8 mouse cellular contexts compared by ENCODE assay signal in genomic region chr2:76369821-76370655, GRCm38 (mm10). TPM values are rescaled to one million over a fixed set of nuclear protein-coding genes. Genes with fewer than 3 reads are reported as not detected.
DNase-seq lines count a peak whose midpoint lies in the region; ATAC-seq and TF ChIP-seq lines count a peak whose summit lies in the region.

Rbm45 (plus strand) TSS chr2:76369984.

- TF ChIP-seq CTCF in C2C12 (IDR thresholded peaks at IDR 0.05; ENCODE audit: control insufficient read depth, insufficient read depth, insufficient read length): peak; percentile 73
- TF ChIP-seq CTCF in brain, embryonic 14.5 days (IDR thresholded peaks at IDR 0.05; ENCODE audit: borderline replicate concordance, extremely low read depth, insufficient read depth, insufficient read length): peak; percentile 92
- peak; percentile 86 for TF ChIP-seq CTCF in liver, adult 2 months (IDR thresholded peaks at IDR 0.05; ENCODE audit: low read depth, low read length)

- H3K4me1 ChIP-seq in erythroblast, embryonic 14.5 days (ENCODE audit: control insufficient read depth): peaks cover 41% of the 10 kb centered on the region
- peaks cover 7% of the 10 kb centered on the region; the same call in 1 of the 2 replicates for H3K4me1 ChIP-seq in heart, embryonic 11.5 days (ENCODE audit: control insufficient read depth, insufficient read depth, low read length)
- peaks cover 16% of the 10 kb centered on the region for H3K4me1 ChIP-seq in kidney, embryonic 16.5 days (ENCODE audit: insufficient read depth, low read length)
- H3K4me1 ChIP-seq in liver, adult 2 months (ENCODE audit: control insufficient read depth, insufficient read depth, low read length): peaks cover 2% of the 10 kb centered on the region; the same call in 1 of the 2 replicates

- peak; percentile 63; the same call in 1 of the 2 replicates for TF ChIP-seq POLR2A in brain, embryonic 14.5 days (IDR thresholded peaks at IDR 0.05; ENCODE audit: borderline replicate concordance, extremely low read depth, insufficient read depth, insufficient read length, poor library complexity, severe bottlenecking)
- peak; percentile 35; the same call in 1 of the 2 replicates for TF ChIP-seq POLR2A in liver, adult 2 months (IDR thresholded peaks at IDR 0.05; ENCODE audit: extremely low read depth, insufficient read depth, low read length)
- peak; percentile 37 for TF ChIP-seq POLR2A in myocyte (IDR thresholded peaks at IDR 0.05; ENCODE audit: insufficient read length, low read depth)

- H3K27me3 ChIP-seq in C2C12 (ENCODE audit: control insufficient read depth, insufficient read depth, insufficient read length) (no peaks in the 10 kb centered on the region), myocyte (ENCODE audit: control insufficient read depth, insufficient read depth, insufficient read length) (no peaks in the 10 kb centered on the region)
- no peaks in the 10 kb centered on the region for H3K27me3 ChIP-seq in erythroblast, embryonic 14.5 days (ENCODE audit: control insufficient read depth)
- no peaks in the 10 kb centered on the region for H3K27me3 ChIP-seq in heart, embryonic 11.5 days (ENCODE audit: control insufficient read depth, insufficient read depth, low read length)
- no peaks in the 10 kb centered on the region for H3K27me3 ChIP-seq in kidney, embryonic 16.5 days (ENCODE audit: insufficient read depth, low read length)
- no peaks in the 10 kb centered on the region for H3K27me3 ChIP-seq in liver, adult 2 months (ENCODE audit: control insufficient read depth, insufficient read depth, low read length)
- no peaks in the 10 kb centered on the region for H3K27me3 ChIP-seq in splenic B cell, adult 2 months (ENCODE audit: control insufficient read depth, insufficient read depth, low read length, poor library complexity, severe bottlenecking)

- peak within 1 kb of the TSS; percentile 88 for H3K4me2 ChIP-seq in heart, embryonic 11.5 days
- H3K4me2 ChIP-seq in kidney, embryonic 16.5 days (replicated peaks; ENCODE audit: low read depth, low read length): peak within 1 kb of the TSS; percentile 95
- peak within 1 kb of the TSS; percentile 82 for H3K4me2 ChIP-seq in myocyte (ENCODE audit: low read depth)

- H3K4me3 ChIP-seq in C2C12 (ENCODE audit: insufficient read depth, poor library complexity, severe bottlenecking): peak within 1 kb of the TSS; percentile 83
- peak within 1 kb of the TSS; percentile 97 for H3K4me3 ChIP-seq in erythroblast, embryonic 14.5 days (replicated peaks)
- H3K4me3 ChIP-seq in heart, embryonic 11.5 days (ENCODE audit: low read depth, low read length): peak within 1 kb of the TSS; percentile 97
- peak within 1 kb of the TSS; percentile 69 for H3K4me3 ChIP-seq in kidney, embryonic 16.5 days (ENCODE audit: low read length)
- H3K4me3 ChIP-seq in liver, adult 2 months (ENCODE audit: insufficient read depth, low read depth, low read length): peak within 1 kb of the TSS; percentile 86
- peak within 1 kb of the TSS; percentile 86 for H3K4me3 ChIP-seq in myocyte

- H3K36me3 ChIP-seq in C2C12 (ENCODE audit: control insufficient read depth, insufficient read depth) (peaks cover 17% of the 10 kb centered on the region), myocyte (ENCODE audit: control insufficient read depth, insufficient read depth) (peaks cover 15% of the 10 kb centered on the region)
- H3K36me3 ChIP-seq in erythroblast, embryonic 14.5 days (ENCODE audit: control insufficient read depth): peaks cover 36% of the 10 kb centered on the region
- H3K36me3 ChIP-seq in heart, embryonic 11.5 days (ENCODE audit: control insufficient read depth, insufficient read depth, low read length): peaks cover 7% of the 10 kb centered on the region
- peaks cover 27% of the 10 kb centered on the region for H3K36me3 ChIP-seq in kidney, embryonic 16.5 days (ENCODE audit: insufficient read depth, low read length)
- H3K36me3 ChIP-seq in liver, adult 2 months (ENCODE audit: control insufficient read depth, insufficient read depth, low read length): peaks cover 11% of the 10 kb centered on the region; the same call in 1 of the 2 replicates
- H3K36me3 ChIP-seq in splenic B cell, adult 2 months (ENCODE audit: control insufficient read depth, insufficient read depth, low read length, poor library complexity, severe bottlenecking): peaks cover 7% of the 10 kb centered on the region; the same call in 1 of the 2 replicates

- peak; percentile 85 for ATAC-seq in heart, embryonic 11.5 days (replicated peaks; ENCODE audit: insufficient number of reproducible peaks, low FRiP score, low TSS enrichment)
- peak; percentile 90 for ATAC-seq in kidney, embryonic 16.5 days (ENCODE audit: low FRiP score, low TSS enrichment)

- H3K79me3 ChIP-seq in C2C12 (ENCODE audit: low read depth): peaks cover 10% of the 10 kb centered on the region

- H3K9ac ChIP-seq in heart, embryonic 11.5 days (ENCODE audit: low read depth, low read length): peak within 1 kb of the TSS; percentile 94
- peak within 1 kb of the TSS; percentile 77 for H3K9ac ChIP-seq in kidney, embryonic 16.5 days (replicated peaks; ENCODE audit: low read length)
- peak within 1 kb of the TSS; percentile 75 for H3K9ac ChIP-seq in liver, adult 2 months (ENCODE audit: low read depth, low read length)

- H3K9me3 ChIP-seq in erythroblast, embryonic 14.5 days (ENCODE audit: control insufficient read depth, low read length): no peaks in the 10 kb centered on the region
- no peaks in the 10 kb centered on the region for H3K9me3 ChIP-seq in heart, embryonic 11.5 days (replicated peaks; ENCODE audit: control insufficient read depth, low read length)
- no peaks in the 10 kb centered on the region for H3K9me3 ChIP-seq in kidney, embryonic 16.5 days (ENCODE audit: low read length)

- H3K79me2 ChIP-seq in C2C12 (ENCODE audit: control insufficient read depth, insufficient read depth): peaks cover 23% of the 10 kb centered on the region
- peaks cover 5% of the 10 kb centered on the region; the same call in 1 of the 2 replicates for H3K79me2 ChIP-seq in liver, adult 2 months (ENCODE audit: control insufficient read depth, insufficient read depth, low read length)
- peaks cover 7% of the 10 kb centered on the region for H3K79me2 ChIP-seq in myocyte (ENCODE audit: control insufficient read depth, insufficient read depth)

- WGBS in heart, embryonic 11.5 days (ENCODE audit: insufficient replicate concordance): under 1% methylated on average over 61 of the region's 61 CpGs
- WGBS in kidney, embryonic 16.5 days: under 1% methylated on average over 61 of the region's 61 CpGs
- WGBS in liver, adult 2 months: 1% methylated on average over 61 of the region's 61 CpGs

- H3K27ac ChIP-seq in heart, embryonic 11.5 days (ENCODE audit: low read depth, low read length): peak within 1 kb of the TSS; percentile 75
- peak within 1 kb of the TSS; percentile 63; the same call in 1 of the 2 replicates for H3K27ac ChIP-seq in kidney, embryonic 16.5 days (ENCODE audit: low read length)
- H3K27ac ChIP-seq in liver, adult 2 months (replicated peaks; ENCODE audit: insufficient read depth, low read depth, low read length): peak within 1 kb of the TSS; percentile 30; the same call in 1 of the 2 replicates

- peak; percentile 95 for DNase-seq in brain, embryonic 14.5 days (ENCODE audit: low read depth)
- DNase-seq in liver, adult 2 months (ENCODE audit: extremely low read depth, low read depth, low spot score): peak; percentile 73
- peak; percentile 91 for DNase-seq in splenic B cell, adult 2 months (ENCODE audit: low read depth, low spot score)

- H3ac ChIP-seq in C2C12 (ENCODE audit: control insufficient read depth, insufficient read length, low read depth): peak within 1 kb of the TSS; percentile 59
- H3ac ChIP-seq in myocyte (ENCODE audit: control insufficient read depth, insufficient read length): peak within 1 kb of the TSS; percentile 71

TF ChIP-seq in C2C12, 6 proteins besides CTCF, POLR2A, EP300 and RAD21:
- no peak for TF ChIP-seq MAX (IDR thresholded peaks at IDR 0.05)
- peak; percentile 39 for TF ChIP-seq MYOD1 (IDR thresholded peaks at IDR 0.05; ENCODE audit: control insufficient read depth, insufficient read length, low read depth)

TF ChIP-seq in myocyte, 11 proteins besides CTCF, POLR2A, EP300 and RAD21:
- no peak for TF ChIP-seq POLR2AphosphoS2 (IDR thresholded peaks at IDR 0.05; ENCODE audit: insufficient read length, low read depth)
- no peak for TF ChIP-seq SRF (IDR thresholded peaks at IDR 0.05; ENCODE audit: control insufficient read depth, insufficient read length, low read depth)
- TF ChIP-seq MYOD1 (IDR thresholded peaks at IDR 0.05; ENCODE audit: control insufficient read depth in 1 of 3, insufficient read length in 2 of 3, low read depth in 2 of 3): peak in 2 of 3 experiments; percentile 33 to 58
- TF ChIP-seq TCF12 (IDR thresholded peaks at IDR 0.05; ENCODE audit: insufficient read depth, poor library complexity, severe bottlenecking): no peak
- TF ChIP-seq REST (IDR thresholded peaks at IDR 0.05; ENCODE audit: insufficient read depth, insufficient read length): no peak
- TF ChIP-seq MYOG (IDR thresholded peaks at IDR 0.05; ENCODE audit: control insufficient read depth in 1 of 3, insufficient read depth in 1 of 3, insufficient read length in 2 of 3, low read depth in 2 of 3): peak in 2 of 3 experiments; percentile 22 to 75

RNA-seq across cellular contexts. Expression of gene Rbm45, which starts in this region (rescaled TPM):
- polyA plus RNA-seq in C2C12 (2012; fragmentation: generic; extraction: Trizol) (24.1 TPM), myocyte (2012; fragmentation: generic; extraction: Trizol) (23.2 TPM)
- polyA plus RNA-seq in brain, embryonic 14.5 days (2012; rRNA removed): 34.7 and 38.5 TPM in 2 replicates
- polyA plus RNA-seq in erythroblast, embryonic 14.5 days (2012): 0.71 and 1.0 TPM in 2 replicates
- 11.0 and 11.4 TPM in 2 replicates for polyA plus RNA-seq in heart, embryonic 11.5 days (2014; fragmentation: Nextera tagmentation; extraction: Ambion mirVana)
- 14.5 and 16.9 TPM in 2 replicates for polyA plus RNA-seq in kidney, embryonic 16.5 days (2015; fragmentation: Nextera tagmentation; extraction: Ambion mirVana)
- total RNA-seq in liver, adult 2 months (2014; rRNA removed): 10.0 and 12.3 TPM in 2 replicates
- polyA plus RNA-seq in liver, adult 2 months (2012; rRNA removed): 4.8 and 5.2 TPM in 2 replicates

Comparison
In these comparisons a context has a peak if more than half of its experiments do, and no peak if none do; other contexts are left out.
1. Peak in every context shown above with its lines: DNase-seq, ATAC-seq, H3K4me3 ChIP-seq and H3K27ac ChIP-seq.